Mouse (Mus musculus) liver, embryonic 11.5 days (tissue): ENCODE data around the gene Mcm2. TPM values are rescaled to one million over a fixed set of nuclear protein-coding genes. Genes with fewer than 3 reads are reported as not detected.

Source experiments
- ATAC-seq: fragments of 200-750 bp; cut with Nextera tagmentation; replicated peaks from 2 replicates; pipeline ENCODE4 v1.8.0; 2017; ENCODE audit warnings: moderate number of reproducible peaks, mild to moderate bottlenecking, moderate TSS enrichment, moderate library complexity; ENCODE audit not compliant: low FRiP score
- DNase-seq: peaks from one replicate; pipeline ENCODE4 v3.0.0-alpha.2; 2017; ENCODE audit warnings: low spot score
- H3K27ac ChIP-seq: fragments of 300-500 bp; sonication (generic); 2 replicates; pipeline ENCODE4 v1.5.1; 2014; ENCODE audit warnings: mild to moderate bottlenecking, low read depth, low read length, control low read depth
- H3K27me3 ChIP-seq: fragments of 300-500 bp; sonication (generic); replicated peaks from 2 replicates; pipeline ENCODE4 v1.6.1; 2014; ENCODE audit warnings: low read length, mixed read lengths; ENCODE audit not compliant: control insufficient read depth, insufficient read depth
- H3K36me3 ChIP-seq: fragments of 300-500 bp; sonication (generic); 2 replicates; pipeline ENCODE4 v1.6.1; 2014; ENCODE audit warnings: mild to moderate bottlenecking, low read length, moderate library complexity, mixed read lengths; ENCODE audit not compliant: control insufficient read depth, insufficient read depth
- H3K4me1 ChIP-seq: fragments of 300-500 bp; sonication (generic); replicated peaks from 2 replicates; pipeline ENCODE4 v1.6.1; 2014; ENCODE audit warnings: low read length, mixed read lengths; ENCODE audit not compliant: control insufficient read depth, insufficient read depth
- H3K4me2 ChIP-seq: fragments of 300-500 bp; sonication (generic); 2 replicates; pipeline ENCODE4 v1.6.1; 2014; ENCODE audit warnings: mild to moderate bottlenecking, control low read depth, moderate library complexity
- H3K4me3 ChIP-seq: fragments of 300-500 bp; sonication (generic); 2 replicates; pipeline ENCODE4 v1.5.1; 2014; ENCODE audit warnings: low read depth, low read length, control low read depth
- H3K9ac ChIP-seq: fragments of 300-500 bp; sonication (generic); 2 replicates; pipeline ENCODE4 v1.6.1; 2014; ENCODE audit warnings: low read depth, low read length, control low read depth
- H3K9me3 ChIP-seq: fragments of 300-500 bp; sonication (generic); 2 replicates; pipeline ENCODE4 v1.6.1; 2016; ENCODE audit warnings: low read length, inconsistent platforms, mixed read lengths; ENCODE audit not compliant: control insufficient read depth
- WGBS: fragments of 180-500 bp; shearing (Covaris S2); extraction: QIAGEN DNeasy Blood & Tissue Kit; methylation state at CpG from one replicate; pipeline ENCODE4 v1.1.7; 2014; 5-methylcytosine and 5-hydroxymethylcytosine counted together
- polyA plus RNA-seq: library from polyadenylated mRNA; unstranded; fragments of >200 nt; fragmentation: Nextera tagmentation; extraction: Ambion mirVana; gene quantifications from 2 replicates; pipeline ENCODE4 v1.2.1, GENCODE M21; 2014

The Mcm2 gene
- polyA plus RNA-seq, 1 experiment from 2014 or later, result 254 TPM

- H3K9me3 ChIP-seq, result no peaks in the 10 kb centered on the region
- no peak for DNase-seq
- no peak for ATAC-seq
- H3K27ac ChIP-seq, result no peak overlapping the region
- H3K27me3 ChIP-seq, result no peaks in the 10 kb centered on the region
- H3K4me3 ChIP-seq, result no peak overlapping the region
- WGBS, result 83% methylated on average over 4 of the region's 4 CpGs
- no peak overlapping the region; the same call in 1 of the 2 replicates for H3K4me2 ChIP-seq
- H3K9ac ChIP-seq, result no peak overlapping the region
- H3K4me1 ChIP-seq, result peaks cover 29% of the 10 kb centered on the region
- H3K36me3 ChIP-seq, result peaks cover 4% of the 10 kb centered on the region
Measured at GRCm38 (mm10) chr6:88904456-88904974, 5.9 kb upstream of the Mcm2 start.

- no peak for ATAC-seq
Measured at GRCm38 (mm10) chr6:88903708-88904107, 5.1 kb upstream of the Mcm2 start.

GRCm38 (mm10) chr6:88901947-88902820 is 3.6 kb upstream of the Mcm2 start, which contains the start of gene Tpra1:
Gene Tpra1, plus strand, starts transcription at chr6:88902251.
- Histone ChIP-seq H3K27ac (peak within 1 kb of the TSS; percentile 88), H3K4me3 (peak within 1 kb of the TSS; percentile 89), H3K9ac (peak within 1 kb of the TSS; percentile 92), H3K4me2 (peak within 1 kb of the TSS; percentile 91), H3K36me3 (peaks cover 2% of the 10 kb centered on the region; the same call in 1 of the 2 replicates), H3K9me3 (no peaks in the 10 kb centered on the region), H3K27me3 (no peaks in the 10 kb centered on the region), H3K4me1 (peaks cover 38% of the 10 kb centered on the region)
- ATAC-seq, result peak; percentile 82
- under 1% methylated on average over 66 of the region's 66 CpGs for WGBS
- DNase-seq, result peak; percentile 89

More at GRCm38 (mm10) chr6:88903708-88904107, 5.1 kb upstream of the Mcm2 start:
- H3K4me1 ChIP-seq, result peaks cover 34% of the 10 kb centered on the region
- peak overlapping the region; percentile 89 for H3K4me3 ChIP-seq
- H3K9ac ChIP-seq, result peak overlapping the region; percentile 92
- H3K4me2 ChIP-seq, result peak overlapping the region; percentile 91
- no peaks in the 10 kb centered on the region for H3K27me3 ChIP-seq
- H3K36me3 ChIP-seq, result no peaks in the 10 kb centered on the region; the same call in 1 of the 2 replicates
- H3K9me3 ChIP-seq, result no peaks in the 10 kb centered on the region
- 62% methylated on average over 5 of the region's 5 CpGs for WGBS
- no peak for DNase-seq
- no peak overlapping the region for H3K27ac ChIP-seq

DNA sequence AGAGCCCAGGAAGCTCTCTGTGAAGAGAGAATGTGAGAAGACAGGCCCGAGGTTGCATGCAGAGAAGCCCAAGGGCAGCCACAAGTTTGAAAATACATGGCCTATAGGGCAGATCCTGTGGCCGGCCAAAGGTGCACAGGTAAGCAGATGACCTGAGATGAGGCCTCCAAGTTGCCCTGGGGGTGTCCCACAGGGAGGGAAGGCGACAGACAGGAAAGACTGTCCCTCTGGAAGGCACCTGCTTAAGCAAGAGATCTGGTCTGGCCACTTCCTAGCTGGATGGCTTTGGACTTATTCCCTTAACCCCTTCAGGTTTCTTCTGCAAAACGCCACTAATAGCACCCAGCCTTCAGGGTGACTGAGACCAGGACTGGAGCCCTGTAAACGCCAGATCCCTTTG is 2.9 kb upstream of the Mcm2 start:
- peaks cover 5% of the 10 kb centered on the region for H3K36me3 ChIP-seq
- peak overlapping the region; percentile 88 for H3K27ac ChIP-seq
- WGBS, result 10% methylated on average over 5 of the region's 5 CpGs
- no peaks in the 10 kb centered on the region for H3K27me3 ChIP-seq
- ATAC-seq (0 out of 2 replicates have a peak, but pooled peaks have one; percentile 0), DNase-seq (no peak)
- H3K4me3 ChIP-seq, result peak overlapping the region; percentile 89
- peaks cover 40% of the 10 kb centered on the region for H3K4me1 ChIP-seq
- H3K4me2 ChIP-seq, result peak overlapping the region; percentile 91
- no peaks in the 10 kb centered on the region for H3K9me3 ChIP-seq
- peak overlapping the region; percentile 92 for H3K9ac ChIP-seq

DNA sequence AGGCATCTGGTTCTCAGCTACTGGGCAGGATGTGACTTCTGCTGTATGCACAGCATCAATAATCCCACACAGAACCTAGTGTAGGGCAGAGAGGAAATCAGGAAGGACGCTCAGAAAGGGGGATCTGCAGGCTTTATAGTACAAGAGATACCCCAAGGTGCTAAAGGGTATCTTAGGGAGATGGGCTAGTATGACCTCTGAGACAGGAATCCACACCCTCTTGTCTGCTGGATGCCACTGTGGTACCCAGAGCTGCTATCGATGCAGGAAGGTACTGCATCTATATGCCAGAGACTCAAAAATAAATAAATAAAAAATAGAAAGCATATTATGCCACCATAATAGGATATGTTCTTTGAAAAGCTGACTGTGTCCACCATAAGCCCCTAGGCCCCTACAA is 1.0 kb upstream of the Mcm2 start:
- Histone ChIP-seq H3K4me3 (no peak overlapping the region), H3K9ac (no peak overlapping the region), H3K27ac (no peak overlapping the region), H3K27me3 (no peaks in the 10 kb centered on the region), H3K36me3 (peaks cover 19% of the 10 kb centered on the region), H3K4me2 (no peak overlapping the region), H3K4me1 (peaks cover 38% of the 10 kb centered on the region), H3K9me3 (no peaks in the 10 kb centered on the region)
- ATAC-seq (no peak), DNase-seq (no peak)
- WGBS, result 85% methylated on average over 2 of the region's 2 CpGs

DNA sequence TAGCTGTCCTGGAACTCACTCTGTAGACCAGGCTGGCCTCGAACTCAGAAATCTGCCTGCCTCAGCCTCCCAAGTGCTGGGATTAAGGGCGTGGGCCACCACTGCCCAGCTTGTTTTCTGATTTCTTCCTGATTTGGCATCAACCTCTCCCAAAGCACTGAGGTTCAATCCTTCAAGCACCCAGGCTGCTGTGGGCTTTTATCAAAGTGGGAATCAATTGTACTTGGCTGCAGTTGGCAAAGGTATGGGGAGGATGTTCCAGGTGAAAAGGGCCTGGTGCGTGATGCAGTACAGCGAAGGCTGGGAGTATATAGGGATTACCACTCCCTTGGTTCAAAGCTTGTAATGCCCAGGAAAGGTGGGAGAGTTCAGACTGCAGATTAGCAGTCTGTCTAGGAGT is 506 bp upstream of the Mcm2 start:
- WGBS, result 61% methylated on average over 4 of the region's 4 CpGs
- H3K9me3 ChIP-seq, result no peaks in the 10 kb centered on the region
- no peak overlapping the region; the same call in 1 of the 2 replicates for H3K9ac ChIP-seq
- H3K27ac ChIP-seq, result 0 out of 2 replicates have a peak overlapping the region, but pooled peaks have one; percentile 26
- H3K27me3 ChIP-seq, result no peaks in the 10 kb centered on the region
- H3K4me1 ChIP-seq, result peaks cover 37% of the 10 kb centered on the region
- DNase-seq, result no peak
- no peak for ATAC-seq
- peaks cover 24% of the 10 kb centered on the region for H3K36me3 ChIP-seq
- H3K4me3 ChIP-seq, result peak overlapping the region; percentile 93
- H3K4me2 ChIP-seq, result peak overlapping the region; percentile 82

- Histone ChIP-seq H3K27me3 (no peaks in the 10 kb centered on the region), H3K27ac (peak overlapping the region; percentile 19; the same call in 1 of the 2 replicates), H3K4me2 (peak overlapping the region; percentile 82), H3K36me3 (peaks cover 40% of the 10 kb centered on the region), H3K4me1 (peaks cover 25% of the 10 kb centered on the region), H3K9ac (peak overlapping the region; percentile 99), H3K9me3 (no peaks in the 10 kb centered on the region), H3K4me3 (peak overlapping the region; percentile 93)
- DNase-seq, result no peak
- WGBS, result 74% methylated on average over 7 of the region's 7 CpGs
- no peak for ATAC-seq
Measured at GRCm38 (mm10) chr6:88897246-88897645, 1.3 kb downstream of the Mcm2 start.

GRCm38 (mm10) chr6:88895943-88896342 is 2.6 kb downstream of the Mcm2 start:
- no peaks in the 10 kb centered on the region for H3K9me3 ChIP-seq
- H3K4me1 ChIP-seq, result peaks cover 20% of the 10 kb centered on the region
- no peak for ATAC-seq
- 79% methylated on average over 6 of the region's 6 CpGs for WGBS
- H3K4me2 ChIP-seq, result peak overlapping the region; percentile 82
- no peaks in the 10 kb centered on the region for H3K27me3 ChIP-seq
- H3K27ac ChIP-seq, result no peak overlapping the region
- H3K4me3 ChIP-seq, result no peak overlapping the region
- no peak for DNase-seq
- H3K36me3 ChIP-seq, result peaks cover 53% of the 10 kb centered on the region
- no peak overlapping the region for H3K9ac ChIP-seq
